ENCODE assay signal across 8 mouse cellular contexts in genomic region chr5:24985434-24986176, GRCm38 (mm10).
DNase-seq lines count a peak whose midpoint lies in the region.

No protein-coding gene starts in this region.

- no peak for DNase-seq in heart, embryonic 10.5 days (ENCODE audit: low spot score)
- DNase-seq in heart, postnatal 25 days (ENCODE audit: low spot score) = no peak
- peak; percentile 51 to 68 for DNase-seq in cerebellum, postnatal 36 days
- no peak for DNase-seq in hindbrain, embryonic 10.5 days (ENCODE audit: low spot score)
- DNase-seq in left cerebral cortex, postnatal 4 days = peak; percentile 22
- no peak for DNase-seq in urinary bladder, postnatal 36 days (ENCODE audit: low spot score in 2 of 2)
- DNase-seq in kidney, postnatal 25 days = no peak
- no peak for DNase-seq in adipocyte (ENCODE audit: low spot score)

- 50% methylated on average over 11 of the region's 11 CpGs for WGBS in heart, embryonic 10.5 days
- WGBS in hindbrain, embryonic 10.5 days = 80% methylated on average over 11 of the region's 11 CpGs

- H3K27ac ChIP-seq in heart, embryonic 10.5 days = peak overlapping the region; percentile 87
- H3K27ac ChIP-seq in hindbrain, embryonic 10.5 days = peak overlapping the region; percentile 23; the same call in 1 of the 2 replicates

- H3K4me1 ChIP-seq in heart, embryonic 10.5 days = peaks cover 86% of the 10 kb centered on the region
- H3K4me1 ChIP-seq in hindbrain, embryonic 10.5 days (replicated peaks) = peaks cover 56% of the 10 kb centered on the region

- H3K36me3 ChIP-seq in heart, embryonic 10.5 days = 0 out of 2 replicates have a peak, but pooled peaks cover 2% of the 10 kb centered on the region
- no peaks in the 10 kb centered on the region for H3K36me3 ChIP-seq in hindbrain, embryonic 10.5 days

- no peaks in the 10 kb centered on the region for H3K9me3 ChIP-seq in heart, embryonic 10.5 days
- H3K9me3 ChIP-seq in hindbrain, embryonic 10.5 days = no peaks in the 10 kb centered on the region

- intact Hi-C loops in heart, postnatal 25 days (cut with DNase I) = no loop called here
- intact Hi-C loops in left cerebral cortex, postnatal 4 days (cut with DNase I) = loop anchor here (5.0 kb wide), 1 partner anchor 78 kb away; no protein-coding TSS in a partner anchor

- H3K4me3 ChIP-seq in heart, embryonic 10.5 days = peak overlapping the region; percentile 56
- no peak overlapping the region for H3K4me3 ChIP-seq in hindbrain, embryonic 10.5 days

- H3K27me3 ChIP-seq in heart, embryonic 10.5 days (ENCODE audit: insufficient read depth, poor library complexity, severe bottlenecking) = no peaks in the 10 kb centered on the region
- H3K27me3 ChIP-seq in hindbrain, embryonic 10.5 days (ENCODE audit: insufficient read depth, poor library complexity, severe bottlenecking) = no peaks in the 10 kb centered on the region

Comparison
In these comparisons a context has a peak if more than half of its experiments do, and no peak if none do; other contexts are left out.
1. DNase-seq: peak in cerebellum, postnatal 36 days (2 of 2) and left cerebral cortex, postnatal 4 days (single experiment); none in heart, embryonic 10.5 days (single experiment), heart, postnatal 25 days (single experiment), hindbrain, embryonic 10.5 days (single experiment), urinary bladder, postnatal 36 days (0 of 2), kidney, postnatal 25 days (0 of 2) and adipocyte (single experiment).